Mouse (Mus musculus) adrenal gland, adult 2 months (tissue): ENCODE measurements around the gene Iffo2. TPM values are rescaled to one million over a fixed set of nuclear protein-coding genes. Genes with fewer than 3 reads are reported as not detected.

ENCODE experiments used
- DNase-seq: peaks from one replicate; pipeline ENCODE4 v3.0.0; 2021
- polyA plus RNA-seq: library from polyadenylated mRNA; depleted of rRNA; stranded (reverse); fragments of >200 nt; gene quantifications from 2 replicates; pipeline ENCODE4 v1.2.3, GENCODE M21; 2012
- total RNA-seq, 2 experiments: library from RNA; stranded (reverse); gene quantifications; 2 replicates each; pipeline ENCODE4 v1.2.3; 2021

Gene Iffo2
- total and polyA plus RNA-seq, 3 experiments: 6.4 to 13.2 (median 11.5) TPM

DNA sequence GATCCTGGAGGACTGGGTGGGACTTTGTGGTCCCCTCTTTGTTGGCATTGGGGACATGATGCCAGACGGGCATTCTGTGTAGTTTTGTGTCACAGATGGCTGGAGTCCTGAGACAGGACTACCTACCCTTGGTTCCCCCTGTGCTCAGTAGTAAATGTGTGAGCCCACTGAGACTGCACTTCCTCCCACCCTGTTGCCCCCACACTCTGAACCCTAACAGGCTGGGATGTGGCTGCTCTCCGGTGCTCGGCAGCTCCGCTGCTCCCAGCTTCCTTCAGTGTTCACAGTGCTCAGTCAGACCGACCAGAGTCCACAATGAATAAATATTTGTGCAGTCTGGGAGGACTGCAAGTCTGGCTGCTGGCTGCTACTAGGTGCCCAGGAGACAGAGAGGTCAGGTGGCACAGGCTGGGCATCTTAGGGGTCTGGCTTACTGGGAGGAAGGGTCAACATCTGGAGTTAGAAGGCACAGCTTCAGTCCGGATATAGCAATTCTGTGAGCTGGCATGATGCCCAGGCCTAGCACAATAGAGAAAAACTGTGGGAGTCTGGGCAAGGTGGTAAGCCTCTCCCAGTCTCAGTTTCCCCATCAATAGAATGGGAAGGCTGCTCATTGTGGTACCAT is 51.2 kb downstream of the Iffo2 start:
- no peak for DNase-seq

GRCm38 (mm10) chr4:139582346-139582745 is 52.0 kb downstream of the Iffo2 start:
- peak; percentile 3 for DNase-seq

DNA sequence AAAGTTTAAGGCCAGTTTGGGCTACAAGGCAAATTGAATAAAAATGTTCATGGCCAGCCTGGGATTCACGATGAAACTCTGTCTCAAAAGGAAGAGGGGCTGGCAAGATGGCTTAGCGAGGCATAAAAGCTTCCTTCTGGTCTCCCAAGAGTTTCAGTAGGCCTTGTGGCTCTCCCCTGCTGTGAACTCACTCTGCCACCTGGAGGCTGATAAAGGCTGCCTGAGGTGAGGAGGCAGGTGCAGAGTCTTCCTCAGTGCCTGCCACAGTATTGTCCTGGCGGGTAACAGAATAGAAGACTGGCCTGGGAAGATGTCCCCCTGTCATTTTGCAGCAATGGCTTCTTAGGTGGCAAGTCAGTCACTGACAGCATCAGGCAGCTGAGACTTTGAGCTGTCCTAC is 52.6 kb downstream of the Iffo2 start:
- no peak for DNase-seq

DNA sequence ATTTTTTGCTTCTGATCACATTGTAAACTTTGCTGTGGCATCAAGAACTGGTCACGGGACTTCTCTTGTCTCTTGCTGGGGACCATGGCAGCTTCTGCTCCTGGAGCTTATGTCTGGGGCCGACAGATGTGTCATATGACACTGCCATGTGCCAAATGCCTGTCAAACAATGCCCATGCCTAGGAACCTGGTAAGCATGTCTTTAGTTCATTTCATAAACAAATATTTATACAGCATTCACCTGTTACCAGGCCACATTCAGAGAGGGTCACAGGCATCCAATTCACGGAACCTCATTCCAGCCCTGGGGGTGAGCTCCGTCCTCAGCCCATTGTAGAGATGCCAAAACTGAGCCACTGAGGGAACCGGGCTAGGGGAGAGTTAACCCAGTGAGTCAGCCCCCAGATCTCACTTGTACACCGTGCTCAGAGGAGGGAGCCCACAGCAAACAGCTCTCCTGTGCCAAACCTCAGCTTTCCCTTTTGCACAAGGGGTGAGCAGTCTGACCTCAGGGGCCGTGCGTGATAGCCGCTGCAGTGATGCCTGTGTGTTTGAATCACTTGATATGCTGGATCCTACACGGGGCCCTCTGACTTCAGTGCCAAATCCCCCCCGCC is 53.4 kb downstream of the Iffo2 start:
- no peak for DNase-seq

GRCm38 (mm10) chr4:139584704-139585103 is 54.4 kb downstream of the Iffo2 start:
- DNase-seq: peak; percentile 48

- DNase-seq: peak; percentile 76
Observed at GRCm38 (mm10) chr4:139585713-139586112, 55.4 kb downstream of the Iffo2 start.

- peak; percentile 77 for DNase-seq
Observed at GRCm38 (mm10) chr4:139587370-139587769, 57.0 kb downstream of the Iffo2 start.

DNA sequence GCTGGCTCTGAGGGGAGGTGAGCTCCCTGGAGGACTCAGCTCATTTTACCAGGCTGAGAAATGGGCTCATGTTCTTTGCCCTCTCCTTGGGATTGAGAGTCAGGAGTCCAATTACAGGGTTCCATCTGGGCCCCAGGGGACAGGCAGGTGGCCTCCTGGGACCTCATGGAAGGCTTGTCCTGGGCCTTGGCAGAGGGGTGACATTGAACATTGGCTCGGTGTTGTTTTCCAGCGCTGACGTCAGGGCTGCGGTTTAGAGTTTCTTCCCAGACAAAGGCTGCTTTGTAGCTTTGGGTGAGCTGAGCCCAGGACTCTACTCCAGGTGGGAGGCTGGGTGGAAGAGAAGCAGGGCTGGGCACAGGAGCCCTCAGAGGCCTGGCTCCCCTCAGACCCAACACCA is 57.4 kb downstream of the Iffo2 start:
- peak; percentile 73 for DNase-seq

- DNase-seq: no peak
Observed at GRCm38 (mm10) chr4:139589351-139590027, 59.1 kb downstream of the Iffo2 start.

GRCm38 (mm10) chr4:139590446-139590845 is 60.1 kb downstream of the Iffo2 start:
- DNase-seq: no peak

- no peak for DNase-seq
Observed at GRCm38 (mm10) chr4:139592895-139593294, 62.5 kb downstream of the Iffo2 start.

DNA sequence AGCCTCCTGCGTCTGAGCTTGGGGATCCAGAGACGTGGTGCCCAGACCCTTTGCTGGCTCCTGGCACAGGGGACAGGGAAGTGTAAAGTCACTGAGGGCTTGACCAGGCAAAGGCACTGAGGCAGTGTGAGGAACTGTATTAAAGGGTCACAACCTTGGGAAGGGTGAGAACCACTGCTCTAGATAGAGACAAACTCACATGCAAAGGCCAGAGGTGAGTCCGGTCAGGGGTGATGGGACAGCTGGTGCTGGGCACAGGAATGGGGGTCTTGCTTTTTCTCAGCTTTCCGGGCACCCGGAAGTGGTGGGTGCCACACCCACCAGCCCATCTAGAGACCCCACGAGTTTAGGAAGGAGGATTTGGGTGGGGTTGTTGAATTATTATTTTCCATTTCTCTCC is 63.0 kb downstream of the Iffo2 start:
- no peak for DNase-seq

GRCm38 (mm10) chr4:139594062-139594461 is 63.7 kb downstream of the Iffo2 start:
- DNase-seq: no peak

- DNase-seq: no peak
Observed at GRCm38 (mm10) chr4:139596715-139597114, 66.4 kb downstream of the Iffo2 start.

GRCm38 (mm10) chr4:139597286-139598284 is 67.2 kb downstream of the Iffo2 start:
- no peak for DNase-seq

DNA sequence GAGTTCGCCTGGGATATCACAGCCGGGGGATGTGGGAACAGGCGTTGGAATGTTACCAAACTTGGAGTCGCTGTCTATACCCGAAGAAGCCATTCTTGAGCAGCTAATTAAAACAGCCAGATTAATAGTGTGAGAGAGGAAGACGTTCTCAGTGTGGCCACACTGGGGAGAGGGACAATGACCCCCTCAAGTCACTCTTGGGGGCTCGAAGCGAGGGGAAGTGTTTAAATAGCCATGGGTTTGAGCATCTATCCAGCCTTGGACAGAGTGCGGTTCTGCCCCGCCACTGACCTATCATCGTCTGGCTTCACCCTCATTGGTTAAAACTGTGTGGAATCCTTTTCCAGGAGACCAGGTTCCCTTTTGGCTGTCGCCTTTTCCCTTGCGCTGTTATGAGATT is 68.0 kb downstream of the Iffo2 start:
- DNase-seq: no peak

DNA sequence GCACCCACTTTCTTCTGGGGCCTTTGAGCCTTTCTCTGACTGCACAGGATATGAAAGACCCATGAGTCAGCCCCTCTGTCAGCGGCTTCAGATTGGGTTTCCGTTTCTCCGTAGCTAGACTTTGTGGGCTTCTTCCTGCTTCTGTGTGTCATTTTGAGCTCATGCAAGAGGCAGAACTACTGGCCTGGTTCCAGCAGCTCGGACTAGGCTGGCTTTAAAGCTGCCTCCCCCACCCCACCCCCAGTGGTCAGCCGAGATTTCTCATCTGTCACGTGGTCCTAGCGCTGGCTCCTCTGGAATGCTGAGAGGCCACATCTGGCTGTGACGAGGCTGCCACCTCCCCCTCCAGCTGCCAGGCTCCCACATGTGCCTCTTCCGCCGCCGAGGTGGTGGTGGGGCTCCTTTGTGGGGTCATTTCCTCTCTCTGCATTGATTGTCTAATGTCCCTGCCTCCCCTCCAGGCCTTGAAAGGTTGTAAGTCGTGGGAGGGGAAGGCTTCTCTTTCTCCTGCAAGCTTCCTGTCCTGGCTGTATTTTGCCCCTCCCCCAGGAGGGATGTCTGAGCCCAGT is 68.7 kb downstream of the Iffo2 start:
- peak; percentile 95 for DNase-seq

- DNase-seq: peak; percentile 66
Observed at GRCm38 (mm10) chr4:139601519-139602356, 71.4 kb downstream of the Iffo2 start.

DNA sequence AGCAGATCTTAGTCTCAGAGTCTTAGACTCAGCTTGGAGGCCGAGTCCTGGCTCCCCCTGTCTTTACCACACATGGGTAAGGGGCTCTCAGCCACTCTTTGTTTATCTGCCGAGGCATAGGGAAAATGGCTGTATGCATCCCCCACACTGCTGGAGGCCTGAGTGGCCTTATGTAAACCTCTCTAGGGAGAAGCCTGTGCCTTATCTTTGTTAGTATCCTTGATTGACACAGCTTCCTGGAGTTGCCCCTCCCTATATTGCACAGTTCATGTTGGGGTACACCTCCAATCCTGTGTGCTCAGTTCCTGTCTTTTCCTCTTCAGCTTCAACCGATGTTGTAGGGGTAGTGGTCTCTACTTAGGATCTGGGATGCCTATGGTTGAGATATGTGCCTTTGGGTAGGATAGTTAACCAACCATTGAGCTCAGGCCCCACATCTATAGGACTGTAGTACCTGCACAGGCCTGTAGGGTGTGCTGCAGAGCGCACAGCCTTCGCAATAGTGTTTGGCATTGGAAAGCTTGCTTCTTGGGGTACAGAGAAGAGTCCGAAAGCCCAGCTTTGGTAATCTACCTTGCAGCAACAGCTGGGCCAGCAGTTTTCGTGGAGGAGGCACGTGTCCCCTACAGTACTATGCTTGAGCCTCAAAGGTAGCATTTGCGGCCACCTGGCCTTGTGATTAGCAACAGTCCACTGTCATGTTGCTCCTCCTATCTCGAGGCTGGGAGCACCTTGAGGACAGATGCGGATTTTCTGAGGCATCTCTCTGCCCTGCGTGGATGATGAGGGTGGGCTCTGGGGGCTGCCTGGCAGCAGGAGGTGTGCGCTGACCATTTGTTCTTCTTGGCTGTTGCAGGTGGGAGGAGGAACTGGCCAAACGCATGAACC is 72.3 kb downstream of the Iffo2 start, which contains the start of gene Gm21969:
Gene Gm21969 (plus strand): TSS at position 830 of the 888 bp plus-strand sequence.
- DNase-seq: no peak

GRCm38 (mm10) chr4:139605216-139605615 is 74.9 kb downstream of the Iffo2 start:
- DNase-seq: no peak
